Mouse (Mus musculus): ENCODE measurements around the gene Slc7a15. TPM values are rescaled to one million over a fixed set of nuclear protein-coding genes. Genes with fewer than 3 reads are reported as not detected.
A peak's percentile ranks its signal among the peaks of the same experiment; 100 is the strongest.

The Slc7a15 gene
- total and polyA plus RNA-seq, 2 experiments from 2014 or later = 0.09 TPM; not detected in 1

GRCm38 (mm10) chr12:8522711-8523110 is 76.2 kb downstream of the Slc7a15 start:
- 61% methylated on average over 2 of the region's 2 CpGs for WGBS
- no peak overlapping the region for H3K27ac ChIP-seq
- no peak overlapping the region for H3K4me3 ChIP-seq (ENCODE audit: low read length)
- no peaks in the 10 kb centered on the region for H3K36me3 ChIP-seq (ENCODE audit: insufficient read depth, low read length)
- no peak overlapping the region for H3K9ac ChIP-seq (replicated peaks; ENCODE audit: low read length)
- no peaks in the 10 kb centered on the region for H3K27me3 ChIP-seq (ENCODE audit: insufficient read depth, low read length)
- no peaks in the 10 kb centered on the region for H3K9me3 ChIP-seq (ENCODE audit: low read length)
- no peaks in the 10 kb centered on the region for H3K4me1 ChIP-seq (ENCODE audit: insufficient read depth, low read length)
- ATAC-seq = no peak
- no peak for DNase-seq (ENCODE audit: low spot score)
- no peak overlapping the region for H3K4me2 ChIP-seq (ENCODE audit: low read depth, low read length)
- no peak for TF ChIP-seq CTCF (IDR thresholded peaks at IDR 0.05; ENCODE audit: low read depth)

- H3K27ac ChIP-seq = no peak overlapping the region
Measured at GRCm38 (mm10) chr12:8521375-8522047, 77.4 kb downstream of the Slc7a15 start.

DNA sequence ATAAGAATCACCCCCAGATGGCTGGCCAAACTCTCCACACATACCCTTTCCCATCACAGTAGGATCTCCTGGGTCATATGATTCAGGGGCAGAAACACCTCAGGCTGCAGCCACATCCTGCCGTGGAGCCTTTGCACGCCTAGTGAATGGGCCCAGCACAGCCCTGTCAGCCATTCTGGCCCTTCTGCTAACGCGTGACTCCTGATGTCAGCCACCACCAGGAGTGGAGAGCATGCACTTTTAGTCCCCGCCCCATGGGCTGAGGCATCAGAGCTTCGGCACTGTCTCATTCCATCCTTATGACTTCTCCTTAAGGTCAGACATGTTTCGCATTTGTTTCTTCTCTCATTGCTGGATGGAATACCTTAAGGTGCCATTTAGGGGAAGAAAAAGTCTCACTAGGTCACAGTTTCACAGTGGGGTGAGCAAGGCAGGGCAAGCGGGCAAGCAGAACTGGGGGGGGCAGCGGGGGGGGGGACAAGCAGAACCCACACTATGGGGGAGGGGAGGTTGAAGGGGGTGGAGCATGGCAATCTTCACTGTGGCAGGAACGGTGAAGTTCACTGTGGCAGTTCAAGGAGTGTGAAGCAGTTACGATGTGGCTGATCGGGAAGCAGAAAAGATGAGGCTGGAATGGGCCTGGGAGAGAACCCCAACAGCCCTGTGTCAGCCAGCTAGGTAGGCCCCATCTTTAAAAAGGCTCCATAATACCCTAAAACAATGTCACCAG is 79.3 kb downstream of the Slc7a15 start:
- ATAC-seq (peak; percentile 24; the same call in 1 of the 2 replicates), DNase-seq (ENCODE audit: low spot score) (no peak)
- WGBS = 65% methylated on average over 12 of the region's 12 CpGs
- no peak overlapping the region for H3K4me2 ChIP-seq (ENCODE audit: low read depth, low read length)
- H3K9me3 ChIP-seq (ENCODE audit: low read length) = no peaks in the 10 kb centered on the region
- no peaks in the 10 kb centered on the region for H3K27me3 ChIP-seq (ENCODE audit: insufficient read depth, low read length)
- H3K9ac ChIP-seq (replicated peaks; ENCODE audit: low read length) = no peak overlapping the region
- H3K4me3 ChIP-seq (ENCODE audit: low read length) = no peak overlapping the region
- no peaks in the 10 kb centered on the region for H3K36me3 ChIP-seq (ENCODE audit: insufficient read depth, low read length)
- no peak overlapping the region for H3K27ac ChIP-seq
- no peak for TF ChIP-seq CTCF (IDR thresholded peaks at IDR 0.05; ENCODE audit: low read depth)
- no peaks in the 10 kb centered on the region for H3K4me1 ChIP-seq (ENCODE audit: insufficient read depth, low read length)

More at GRCm38 (mm10) chr12:8521375-8522047, 77.4 kb downstream of the Slc7a15 start:
- WGBS = 66% methylated on average over 11 of the region's 12 CpGs
- TF ChIP-seq CTCF (IDR thresholded peaks at IDR 0.05; ENCODE audit: low read depth) = no peak
- DNase-seq (ENCODE audit: low spot score) (peak; percentile 43), ATAC-seq (peak; percentile 39; the same call in 1 of the 2 replicates)
- H3K36me3 ChIP-seq (ENCODE audit: insufficient read depth, low read length) = no peaks in the 10 kb centered on the region
- no peak overlapping the region for H3K9ac ChIP-seq (replicated peaks; ENCODE audit: low read length)
- no peak overlapping the region for H3K4me3 ChIP-seq (ENCODE audit: low read length)
- no peaks in the 10 kb centered on the region for H3K27me3 ChIP-seq (ENCODE audit: insufficient read depth, low read length)
- no peak overlapping the region for H3K4me2 ChIP-seq (ENCODE audit: low read depth, low read length)
- H3K9me3 ChIP-seq (ENCODE audit: low read length) = no peaks in the 10 kb centered on the region
- H3K4me1 ChIP-seq (ENCODE audit: insufficient read depth, low read length) = no peaks in the 10 kb centered on the region

- H3K27me3 ChIP-seq (ENCODE audit: insufficient read depth, low read length) = no peaks in the 10 kb centered on the region
- WGBS = 67% methylated on average over 18 of the region's 18 CpGs
- no peaks in the 10 kb centered on the region for H3K4me1 ChIP-seq (ENCODE audit: insufficient read depth, low read length)
- H3K9me3 ChIP-seq (ENCODE audit: low read length) = no peaks in the 10 kb centered on the region
- no peaks in the 10 kb centered on the region for H3K36me3 ChIP-seq (ENCODE audit: insufficient read depth, low read length)
- no peak overlapping the region for H3K4me2 ChIP-seq (ENCODE audit: low read depth, low read length)
- ATAC-seq (peak; percentile 63), DNase-seq (ENCODE audit: low spot score) (peak; percentile 36)
- H3K4me3 ChIP-seq (ENCODE audit: low read length) = no peak overlapping the region
- no peak overlapping the region for H3K9ac ChIP-seq (replicated peaks; ENCODE audit: low read length)
- H3K27ac ChIP-seq = no peak overlapping the region
- no peak for TF ChIP-seq CTCF (IDR thresholded peaks at IDR 0.05; ENCODE audit: low read depth)
Measured at GRCm38 (mm10) chr12:8511037-8511882, 87.6 kb downstream of the Slc7a15 start.

GRCm38 (mm10) chr12:8510317-8510988 is 88.4 kb downstream of the Slc7a15 start:
- no peak overlapping the region for H3K4me3 ChIP-seq (ENCODE audit: low read length)
- ATAC-seq (no peak), DNase-seq (ENCODE audit: low spot score) (no peak)
- no peaks in the 10 kb centered on the region for H3K4me1 ChIP-seq (ENCODE audit: insufficient read depth, low read length)
- no peak overlapping the region for H3K4me2 ChIP-seq (ENCODE audit: low read depth, low read length)
- TF ChIP-seq CTCF (IDR thresholded peaks at IDR 0.05; ENCODE audit: low read depth) = no peak
- H3K9ac ChIP-seq (replicated peaks; ENCODE audit: low read length) = no peak overlapping the region
- no peak overlapping the region for H3K27ac ChIP-seq
- no peaks in the 10 kb centered on the region for H3K27me3 ChIP-seq (ENCODE audit: insufficient read depth, low read length)
- no peaks in the 10 kb centered on the region for H3K36me3 ChIP-seq (ENCODE audit: insufficient read depth, low read length)
- H3K9me3 ChIP-seq (ENCODE audit: low read length) = no peaks in the 10 kb centered on the region
- WGBS = 74% methylated on average over 6 of the region's 6 CpGs

- Histone ChIP-seq H3K9ac (replicated peaks; ENCODE audit: low read length) (no peak overlapping the region), H3K36me3 (ENCODE audit: insufficient read depth, low read length) (no peaks in the 10 kb centered on the region), H3K27ac (no peak overlapping the region), H3K4me2 (ENCODE audit: low read depth, low read length) (no peak overlapping the region), H3K4me1 (ENCODE audit: insufficient read depth, low read length) (no peaks in the 10 kb centered on the region), H3K9me3 (ENCODE audit: low read length) (no peaks in the 10 kb centered on the region), H3K27me3 (ENCODE audit: insufficient read depth, low read length) (no peaks in the 10 kb centered on the region), H3K4me3 (ENCODE audit: low read length) (no peak overlapping the region)
- no peak for DNase-seq (ENCODE audit: low spot score)
- 64% methylated on average over 5 of the region's 5 CpGs for WGBS
- no peak for TF ChIP-seq CTCF (IDR thresholded peaks at IDR 0.05; ENCODE audit: low read depth)
- 0 out of 2 replicates have a peak, but pooled peaks have one; percentile 21 for ATAC-seq
Measured at GRCm38 (mm10) chr12:8509693-8510092, 89.2 kb downstream of the Slc7a15 start.

Measured in hindbrain, postnatal 0 days (tissue).